Mouse (Mus musculus): ENCODE measurements around the gene Ptcd1. TPM values are rescaled to one million over a fixed set of nuclear protein-coding genes. Genes with fewer than 3 reads are reported as not detected.

The Ptcd1 gene
- total and polyA plus RNA-seq, 3 experiments, result 11.4 to 13.9 (median 11.7) TPM

DNA sequence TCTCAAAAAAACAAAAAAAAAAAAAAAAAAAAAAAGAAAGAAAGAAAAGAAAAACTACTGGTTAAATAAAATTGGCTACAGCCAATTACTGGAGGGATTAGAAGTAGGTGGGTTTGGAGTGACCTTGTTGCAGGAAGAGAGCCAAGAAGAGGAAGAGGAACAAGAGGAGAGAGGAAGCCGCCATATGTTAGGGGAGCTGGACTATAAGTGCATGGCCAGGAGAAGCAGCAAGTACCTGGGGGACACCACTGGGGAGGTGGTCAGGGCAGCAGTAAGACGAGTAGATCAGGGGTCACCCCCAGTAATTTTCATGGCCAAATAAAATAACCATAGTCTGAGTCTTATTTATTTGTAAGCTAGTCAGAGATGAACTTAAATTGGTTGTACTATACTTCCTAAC, 18.3 kb upstream of the Ptcd1 start:
- in situ Hi-C loops (cut with MboI; ENCODE audit: low pct_ligation_motif_present, low pct_unique_long_range_greater_than_20kb, low sequenced_read_pairs), result no loop called here
- H3K79me2 ChIP-seq (replicated peaks; ENCODE audit: control insufficient read depth, extremely low read depth, insufficient read depth, poor library complexity, severe bottlenecking), result peaks cover 42% of the 10 kb centered on the region
- no peaks in the 10 kb centered on the region for H3K27me3 ChIP-seq (replicated peaks)
- H3K4me3 ChIP-seq (replicated peaks in 1 of 3; ENCODE audit: low read depth in 2 of 3, low read length in 2 of 3, poor library complexity in 1 of 3), result no peak overlapping the region
- dilution Hi-C loops (cut with MboI; ENCODE audit: extremely low pct_ligation_motif_present, extremely low pct_unique_long_range_greater_than_20kb, low sequenced_read_pairs), result no loop called here
- H3K9me3 ChIP-seq (replicated peaks; ENCODE audit: low read length), result no peaks in the 10 kb centered on the region
- DNase-seq (ENCODE audit: extremely low read depth), result no peak
- peaks cover 63 to 86% of the 10 kb centered on the region in 2 experiments for H3K36me3 ChIP-seq (replicated peaks in 1 of 2; ENCODE audit: control insufficient read depth in 1 of 2, insufficient read depth in 1 of 2, low read length in 1 of 2)
- TF ChIP-seq MEF2A (IDR thresholded peaks at IDR 0.05; ENCODE audit: borderline replicate concordance, low read depth, low read length) (no peak), CHD1 (IDR thresholded peaks at IDR 0.05; ENCODE audit: low read depth, low read length) (no peak), MAFK (IDR thresholded peaks at IDR 0.05; ENCODE audit: insufficient replicate concordance, low read length) (no peak), E2F4 (IDR thresholded peaks at IDR 0.05; ENCODE audit: insufficient replicate concordance, low read depth, low read length) (no peak), SIN3A (IDR thresholded peaks at IDR 0.05; ENCODE audit: low read length) (no peak), NELFE (IDR thresholded peaks at IDR 0.05; ENCODE audit: low read depth, low read length) (no peak), MAZ (IDR thresholded peaks at IDR 0.05; ENCODE audit: low read depth, low read length) (no peak), ZC3H11A (IDR thresholded peaks at IDR 0.05; ENCODE audit: low read depth, low read length) (no peak), ZKSCAN1 (IDR thresholded peaks at IDR 0.05; ENCODE audit: borderline replicate concordance, low read depth, low read length) (no peak), ELF1 (IDR thresholded peaks at IDR 0.05; ENCODE audit: low read depth, low read length) (no peak), MXI1 (IDR thresholded peaks at IDR 0.05; ENCODE audit: low read depth, low read length) (no peak), PAX5 (IDR thresholded peaks at IDR 0.05; ENCODE audit: low read length) (no peak), SMC3 (IDR thresholded peaks at IDR 0.05; ENCODE audit: low read depth, low read length) (no peak)
- H3K9ac ChIP-seq (ENCODE audit: insufficient read depth, low read depth), result no peak overlapping the region
- H3K27ac ChIP-seq (ENCODE audit: insufficient read depth, low read depth), result no peak overlapping the region
- H3K4me1 ChIP-seq (ENCODE audit: control insufficient read depth in 1 of 2, insufficient read depth in 2 of 2), result peaks cover 9 to 17% of the 10 kb centered on the region in 2 experiments
- no peak overlapping the region for H3K4me2 ChIP-seq (ENCODE audit: insufficient read depth, low read depth, poor library complexity, severe bottlenecking)

DNA sequence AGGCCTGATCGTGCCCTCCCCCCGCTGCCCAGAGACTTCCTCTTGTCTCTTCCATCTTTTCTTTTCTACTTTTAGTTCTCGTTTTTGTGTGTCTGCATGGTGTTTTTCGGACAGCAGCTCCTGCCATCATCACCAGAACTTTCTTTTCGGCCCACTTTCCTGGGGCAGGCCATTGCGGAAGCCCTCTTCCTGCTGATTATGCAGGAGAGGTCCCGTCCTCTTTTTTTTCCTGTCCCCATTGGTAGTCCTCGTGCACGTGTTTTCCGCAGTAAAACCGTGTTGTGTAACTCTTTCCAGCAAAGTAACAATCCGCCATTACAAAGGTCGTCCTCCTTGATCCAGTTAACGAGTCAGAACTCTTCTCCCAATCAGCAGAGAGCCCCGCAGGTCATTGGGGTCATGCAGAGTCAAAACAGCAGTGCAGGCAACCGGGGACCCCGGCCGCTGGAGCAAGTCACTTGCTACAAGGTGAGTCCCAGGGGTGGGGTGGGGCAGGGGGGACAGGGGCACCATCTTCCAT, 11.6 kb upstream of the Ptcd1 start:
- no peak overlapping the region for H3K9ac ChIP-seq (ENCODE audit: insufficient read depth, low read depth)
- H3K36me3 ChIP-seq (replicated peaks in 1 of 2; ENCODE audit: control insufficient read depth in 1 of 2, insufficient read depth in 1 of 2, low read length in 1 of 2), result peaks cover 93 to 100% of the 10 kb centered on the region in 2 experiments
- DNase-seq (ENCODE audit: extremely low read depth), result no peak
- no peaks in the 10 kb centered on the region for H3K9me3 ChIP-seq (replicated peaks; ENCODE audit: low read length)
- dilution Hi-C loops (cut with MboI; ENCODE audit: extremely low pct_ligation_motif_present, extremely low pct_unique_long_range_greater_than_20kb, low sequenced_read_pairs) (no loop called here), in situ Hi-C loops (cut with MboI; ENCODE audit: low pct_ligation_motif_present, low pct_unique_long_range_greater_than_20kb, low sequenced_read_pairs) (no loop called here)
- no peak overlapping the region for H3K4me2 ChIP-seq (ENCODE audit: insufficient read depth, low read depth, poor library complexity, severe bottlenecking)
- H3K4me3 ChIP-seq (replicated peaks in 1 of 3; ENCODE audit: low read depth in 2 of 3, low read length in 2 of 3, poor library complexity in 1 of 3), result no peak overlapping the region
- H3K27me3 ChIP-seq (replicated peaks), result no peaks in the 10 kb centered on the region
- no peak for TF ChIP-seq HCFC1 (IDR thresholded peaks at IDR 0.05; ENCODE audit: low read depth, low read length)
- TF ChIP-seq POLR2A (IDR thresholded peaks at IDR 0.05; ENCODE audit: low read depth, low read length), result no peak
- TF ChIP-seq RAD21 (IDR thresholded peaks at IDR 0.05; ENCODE audit: low read depth, low read length), result no peak
- no peak for TF ChIP-seq E2F4 (IDR thresholded peaks at IDR 0.05; ENCODE audit: insufficient replicate concordance, low read depth, low read length)
- no peak for TF ChIP-seq JUN (IDR thresholded peaks at IDR 0.05; ENCODE audit: insufficient read depth, low read depth, low read length)
- TF ChIP-seq KAT2A (IDR thresholded peaks at IDR 0.05; ENCODE audit: insufficient replicate concordance, low read length), result no peak
- no peak for TF ChIP-seq USF2 (conservative IDR thresholded peaks at IDR 0.05; ENCODE audit: low read depth, low read length)
- TF ChIP-seq ELF1 (IDR thresholded peaks at IDR 0.05; ENCODE audit: low read depth, low read length), result no peak
- TF ChIP-seq CHD1 (IDR thresholded peaks at IDR 0.05; ENCODE audit: low read depth, low read length), result no peak
- no peak for TF ChIP-seq SMC3 (IDR thresholded peaks at IDR 0.05; ENCODE audit: low read depth, low read length)
- TF ChIP-seq ZKSCAN1 (IDR thresholded peaks at IDR 0.05; ENCODE audit: borderline replicate concordance, low read depth, low read length), result no peak
- TF ChIP-seq CHD2 (IDR thresholded peaks at IDR 0.05; ENCODE audit: low read length), result no peak
- H3K27ac ChIP-seq (ENCODE audit: insufficient read depth, low read depth), result no peak overlapping the region
- H3K79me2 ChIP-seq (replicated peaks; ENCODE audit: control insufficient read depth, extremely low read depth, insufficient read depth, poor library complexity, severe bottlenecking), result peaks cover under 1% of the 10 kb centered on the region
- H3K4me1 ChIP-seq (ENCODE audit: control insufficient read depth in 1 of 2, insufficient read depth in 2 of 2), result peaks cover 0 to 14% of the 10 kb centered on the region in 2 experiments; a peak in 2 of 4 replicates

All from CH12.LX (cell line).